Mouse (Mus musculus) ES-Bruce4 (cell line): ENCODE measurements around the gene Phf13. TPM values are rescaled to one million over a fixed set of nuclear protein-coding genes. Genes with fewer than 3 reads are reported as not detected.
A peak's percentile ranks its signal among the peaks of the same experiment; 100 is the strongest.

Source experiments
- H3K27ac ChIP-seq: 2 replicates; pipeline ENCODE4 v1.5.1; 2012; ENCODE audit warnings: low read length, inconsistent platforms; ENCODE audit not compliant: insufficient read depth
- H3K27me3 ChIP-seq: 2 replicates; pipeline ENCODE4 v1.6.1; 2012; ENCODE audit warnings: mild to moderate bottlenecking, low read length, inconsistent platforms; ENCODE audit not compliant: control insufficient read depth, poor library complexity, insufficient read depth, severe bottlenecking
- H3K36me3 ChIP-seq: 2 replicates; pipeline ENCODE4 v1.6.1; 2012; ENCODE audit warnings: inconsistent platforms, mild to moderate bottlenecking, low read length, moderate library complexity; ENCODE audit not compliant: control insufficient read depth, poor library complexity, insufficient read depth, severe bottlenecking
- H3K4me1 ChIP-seq: one replicate; pipeline ENCODE4 v1.8.1; 2011; ENCODE audit warnings: low read length; ENCODE audit not compliant: control insufficient read depth, insufficient read depth
- H3K4me3 ChIP-seq: 2 replicates; pipeline ENCODE4 v1.5.1; 2011; ENCODE audit warnings: low read depth, mild to moderate bottlenecking, low read length
- H3K9ac ChIP-seq: 2 replicates; pipeline ENCODE4 v1.6.1; 2012; ENCODE audit warnings: low read depth, mild to moderate bottlenecking, inconsistent platforms; ENCODE audit not compliant: poor library complexity, severe bottlenecking
- H3K9me3 ChIP-seq: replicated peaks from 2 replicates; pipeline ENCODE4 v1.6.1; 2012; ENCODE audit warnings: mild to moderate bottlenecking, low read length, inconsistent platforms; ENCODE audit not compliant: control insufficient read depth, poor library complexity, insufficient read depth, severe bottlenecking
- CTCF ChIP-seq: IDR thresholded peaks from one replicate; pipeline ENCODE4 v1.8.1; 2011; ENCODE audit warnings: low read depth, low read length
- EP300 ChIP-seq: IDR thresholded peaks from 2 replicates; pipeline ENCODE4 v1.6.1; 2011; ENCODE audit warnings: low read depth, low read length; ENCODE audit not compliant: insufficient read depth
- POLR2A ChIP-seq: IDR thresholded peaks from one replicate; pipeline ENCODE4 v1.8.1; 2011; ENCODE audit warnings: low read length; ENCODE audit not compliant: insufficient read depth
- polyA plus RNA-seq: library from polyadenylated mRNA; stranded (reverse); fragments of >200 nt; gene quantifications from 2 replicates; pipeline ENCODE4 v1.2.4, GENCODE M21; 2011; ENCODE audit warnings: low read depth; ENCODE audit not compliant: missing spikeins, insufficient read depth, insufficient read length

Gene Phf13
- polyA plus RNA-seq, 1 experiment, result 49.7 TPM

- H3K36me3 ChIP-seq, result peaks cover 12% of the 10 kb centered on the region
- H3K27ac ChIP-seq, result no peak overlapping the region
- no peaks in the 10 kb centered on the region for H3K4me1 ChIP-seq
- TF ChIP-seq EP300 (no peak), POLR2A (no peak), CTCF (no peak)
- no peak overlapping the region for H3K9ac ChIP-seq
- H3K27me3 ChIP-seq, result no peaks in the 10 kb centered on the region
- no peaks in the 10 kb centered on the region for H3K9me3 ChIP-seq
- H3K4me3 ChIP-seq, result no peak overlapping the region
Observed at GRCm38 (mm10) chr4:152020024-152020423, 24.0 kb upstream of the Phf13 start.

DNA sequence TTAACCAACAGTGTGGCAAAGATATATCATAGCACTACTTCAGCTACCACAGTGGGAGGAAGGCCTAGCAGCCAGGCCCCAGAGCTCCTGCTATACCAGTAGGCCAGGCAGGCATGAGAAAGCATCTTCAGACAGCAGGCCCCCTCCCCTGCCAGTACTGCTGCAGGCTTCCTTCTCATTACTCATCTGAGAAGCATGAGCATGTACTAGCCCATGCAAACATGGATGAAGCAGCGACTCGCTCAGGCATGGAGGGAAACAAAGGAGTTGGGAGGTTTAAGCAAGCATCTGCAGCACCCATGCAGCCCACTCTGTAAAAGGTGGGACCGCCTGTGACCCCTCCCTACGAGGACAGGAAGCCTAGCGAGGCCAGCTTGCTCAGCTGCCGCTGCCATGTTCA is 23.0 kb upstream of the Phf13 start:
- H3K27ac ChIP-seq, result no peak overlapping the region
- no peaks in the 10 kb centered on the region for H3K4me1 ChIP-seq
- H3K4me3 ChIP-seq, result no peak overlapping the region
- H3K9ac ChIP-seq, result no peak overlapping the region
- H3K36me3 ChIP-seq, result peaks cover 17% of the 10 kb centered on the region
- H3K9me3 ChIP-seq, result no peaks in the 10 kb centered on the region
- TF ChIP-seq EP300 (no peak), CTCF (no peak), POLR2A (no peak)
- H3K27me3 ChIP-seq, result no peaks in the 10 kb centered on the region

DNA sequence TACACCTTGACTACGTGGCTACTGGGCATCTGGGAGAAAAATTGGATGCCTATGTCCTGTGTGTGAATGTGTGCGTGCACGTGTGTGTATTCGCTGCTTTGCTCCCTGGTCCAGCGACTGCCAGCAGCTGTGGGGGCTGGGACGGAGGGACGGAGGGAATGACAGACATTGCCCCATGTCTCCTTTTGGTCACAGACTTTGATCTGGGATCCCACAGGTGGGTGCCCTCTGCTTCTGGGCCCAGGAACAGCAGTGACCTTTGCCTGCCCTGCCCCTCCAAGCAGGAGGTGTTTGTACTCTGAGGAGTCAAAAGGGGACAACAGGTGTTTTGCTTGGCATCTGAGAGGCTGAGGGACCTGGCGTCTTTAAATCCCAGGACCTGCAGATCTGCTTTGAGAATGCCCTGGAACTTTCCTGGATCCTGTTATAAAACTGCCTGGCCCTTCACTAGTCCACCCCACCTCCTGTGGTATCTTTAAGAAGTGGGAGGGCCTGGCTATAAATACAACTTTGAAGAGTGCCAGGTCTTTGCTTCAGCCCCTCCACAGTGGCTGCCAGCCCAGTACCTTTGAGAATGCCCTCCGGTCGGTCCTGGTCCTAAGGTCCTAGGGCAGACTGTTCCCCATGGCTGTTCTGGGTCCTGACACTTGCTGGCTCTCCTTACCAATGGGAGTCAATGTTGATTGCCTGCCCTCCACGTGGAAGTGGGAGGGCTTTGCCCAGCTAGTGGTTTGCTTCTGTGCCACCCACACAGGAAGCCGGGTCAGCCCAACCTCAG is 17.2 kb upstream of the Phf13 start:
- H3K36me3 ChIP-seq, result peaks cover 30% of the 10 kb centered on the region
- no peak overlapping the region for H3K9ac ChIP-seq
- H3K4me3 ChIP-seq, result no peak overlapping the region
- TF ChIP-seq POLR2A (no peak), CTCF (no peak), EP300 (no peak)
- no peaks in the 10 kb centered on the region for H3K4me1 ChIP-seq
- no peaks in the 10 kb centered on the region for H3K9me3 ChIP-seq
- H3K27me3 ChIP-seq, result no peaks in the 10 kb centered on the region
- H3K27ac ChIP-seq, result no peak overlapping the region

DNA sequence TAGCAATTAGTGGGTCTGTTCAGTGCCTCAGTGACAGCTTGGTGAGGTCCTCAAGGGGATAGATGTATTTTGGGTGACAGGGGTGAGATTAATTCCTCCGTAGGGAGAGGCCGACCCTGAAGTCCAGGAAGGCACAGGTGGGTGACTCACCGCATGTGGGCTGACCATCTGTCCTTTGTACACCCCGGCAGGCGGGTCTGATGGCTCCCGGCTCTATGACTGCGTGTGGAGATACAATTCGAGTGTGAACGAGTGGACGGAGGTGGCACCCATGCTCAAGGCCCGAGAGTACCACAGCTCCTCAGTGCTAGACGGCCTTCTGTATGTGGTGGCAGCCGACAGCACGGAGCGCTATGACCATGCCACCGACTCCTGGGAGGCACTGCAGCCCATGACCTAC is 16.1 kb upstream of the Phf13 start:
- Histone ChIP-seq H3K9me3 (no peaks in the 10 kb centered on the region), H3K27ac (no peak overlapping the region), H3K27me3 (no peaks in the 10 kb centered on the region), H3K36me3 (peaks cover 30% of the 10 kb centered on the region), H3K4me3 (0 out of 2 replicates have a peak overlapping the region, but pooled peaks have one; percentile 7), H3K4me1 (no peaks in the 10 kb centered on the region), H3K9ac (no peak overlapping the region)
- no peak for TF ChIP-seq POLR2A
- no peak for TF ChIP-seq CTCF
- TF ChIP-seq EP300, result no peak

- Histone ChIP-seq H3K27ac (no peak overlapping the region), H3K4me1 (no peaks in the 10 kb centered on the region), H3K9me3 (no peaks in the 10 kb centered on the region), H3K36me3 (peaks cover 30% of the 10 kb centered on the region), H3K27me3 (no peaks in the 10 kb centered on the region), H3K4me3 (peak overlapping the region; percentile 93), H3K9ac (peak overlapping the region; percentile 69; the same call in 1 of the 2 replicates)
- TF ChIP-seq EP300 (no peak), POLR2A (no peak), CTCF (no peak)
Observed at GRCm38 (mm10) chr4:152011171-152011760, 15.2 kb upstream of the Phf13 start.

- Histone ChIP-seq H3K9me3 (no peaks in the 10 kb centered on the region), H3K27me3 (no peaks in the 10 kb centered on the region), H3K27ac (no peak overlapping the region), H3K36me3 (peaks cover 28% of the 10 kb centered on the region), H3K4me3 (peak overlapping the region; percentile 93), H3K4me1 (no peaks in the 10 kb centered on the region), H3K9ac (peak overlapping the region; percentile 69)
- no peak for TF ChIP-seq POLR2A
- no peak for TF ChIP-seq CTCF
- no peak for TF ChIP-seq EP300
Observed at GRCm38 (mm10) chr4:152010707-152011134, 14.7 kb upstream of the Phf13 start.
